Mouse (Mus musculus) yolk sac, embryonic 10.5 days (tissue): Measurements from ENCODE around the gene Rgs19.

Experiments
- DNase-seq: peaks from one replicate; pipeline ENCODE4 v3.0.0-alpha.2; 2017; ENCODE audit warnings: low spot score

Gene Rgs19

DNA sequence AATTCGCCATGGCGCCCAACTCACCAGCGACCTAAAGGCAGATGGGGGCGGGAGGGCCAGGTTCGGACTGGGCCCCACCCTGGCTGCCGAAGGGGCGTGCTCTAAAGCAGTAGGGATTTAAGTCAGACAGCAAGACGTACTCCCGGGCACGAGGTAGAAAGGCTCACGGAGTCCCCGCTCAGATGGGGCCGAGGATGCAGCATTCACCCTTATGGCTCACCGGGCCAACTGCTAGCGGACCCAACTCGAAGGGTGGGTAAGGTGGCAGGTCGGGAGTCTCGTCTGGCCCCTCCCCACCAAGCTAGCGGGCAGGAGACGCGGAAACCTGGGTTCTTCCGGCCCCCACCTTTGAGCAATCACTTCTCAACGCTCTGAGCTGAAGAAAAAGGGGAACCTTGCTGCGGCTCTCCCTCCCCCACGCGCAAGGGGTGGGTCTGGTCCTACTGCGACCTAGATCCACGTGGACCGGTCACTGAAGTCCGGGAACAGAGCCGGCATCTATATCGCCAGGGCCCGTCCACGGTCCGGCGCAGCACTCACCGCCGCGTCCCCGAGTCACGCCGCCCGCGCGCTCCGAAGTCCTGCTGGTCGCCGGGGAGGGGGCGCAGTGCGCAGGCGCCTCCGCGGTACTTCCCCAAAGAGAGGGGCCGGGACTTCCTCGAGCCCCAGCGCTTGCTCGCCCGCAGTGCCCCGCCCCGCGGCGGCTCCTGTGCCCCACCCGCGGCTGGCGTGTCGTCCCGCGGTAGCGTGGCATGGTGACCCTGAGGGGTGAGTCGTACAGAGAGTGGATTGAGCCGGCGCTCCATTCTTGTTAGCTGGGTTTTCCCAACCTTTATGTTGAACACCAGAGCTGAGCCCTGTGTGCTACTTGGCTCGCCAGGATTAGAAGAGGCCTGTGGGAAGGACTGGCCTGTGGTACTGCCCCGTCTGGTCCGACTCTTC lies at the start of gene Rgs19:
TSS of gene Rgs19 (minus strand) at position 639 of the 942 bp plus-strand sequence.
- peak; percentile 77 for DNase-seq

DNA sequence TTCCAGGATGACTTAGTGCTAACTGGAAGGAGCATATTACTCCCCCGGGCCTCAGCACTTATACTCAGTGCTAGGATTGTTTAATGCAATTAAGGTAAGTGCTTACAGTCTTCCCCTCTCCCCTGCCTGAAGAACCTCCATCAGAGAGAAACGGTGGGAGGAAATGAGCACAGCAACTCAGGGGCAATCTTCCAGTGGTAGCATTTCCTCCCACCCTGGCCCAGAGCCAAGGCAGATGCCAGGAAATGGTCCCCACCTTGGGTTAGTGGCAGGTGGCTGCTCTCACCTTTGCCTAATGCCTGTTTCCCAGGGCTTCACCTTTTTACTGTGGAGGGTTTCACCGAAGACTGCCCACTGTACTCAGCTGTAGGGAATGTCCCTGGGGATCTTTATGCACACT lies 36.3 kb upstream of the Rgs19 start:
- DNase-seq, result no peak

GRCm38 (mm10) chr2:181727659-181728262 lies 34.0 kb upstream of the Rgs19 start:
- DNase-seq, result no peak

- no peak for DNase-seq
Observed at GRCm38 (mm10) chr2:181722213-181722612, 28.4 kb upstream of the Rgs19 start.

DNA sequence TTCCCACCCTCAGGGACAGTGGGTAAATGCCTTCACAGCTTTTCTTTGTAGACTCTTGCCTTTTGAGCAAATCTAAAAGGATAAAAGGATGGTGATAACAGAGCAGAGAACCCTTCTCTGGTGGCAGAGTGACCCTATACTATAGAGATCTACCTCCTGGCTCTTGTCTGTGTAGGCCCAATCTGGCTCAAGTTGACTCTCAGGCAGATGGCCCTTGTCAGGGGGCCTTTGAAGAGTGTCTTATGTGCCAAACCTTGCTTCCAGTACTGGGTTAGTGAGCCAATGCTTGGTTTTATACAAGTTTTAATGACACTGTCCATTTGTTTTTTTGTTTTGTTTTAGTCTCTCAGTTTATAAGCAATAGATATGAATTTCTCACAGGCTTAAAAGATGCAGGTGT lies 27.4 kb upstream of the Rgs19 start:
- DNase-seq, result no peak

DNA sequence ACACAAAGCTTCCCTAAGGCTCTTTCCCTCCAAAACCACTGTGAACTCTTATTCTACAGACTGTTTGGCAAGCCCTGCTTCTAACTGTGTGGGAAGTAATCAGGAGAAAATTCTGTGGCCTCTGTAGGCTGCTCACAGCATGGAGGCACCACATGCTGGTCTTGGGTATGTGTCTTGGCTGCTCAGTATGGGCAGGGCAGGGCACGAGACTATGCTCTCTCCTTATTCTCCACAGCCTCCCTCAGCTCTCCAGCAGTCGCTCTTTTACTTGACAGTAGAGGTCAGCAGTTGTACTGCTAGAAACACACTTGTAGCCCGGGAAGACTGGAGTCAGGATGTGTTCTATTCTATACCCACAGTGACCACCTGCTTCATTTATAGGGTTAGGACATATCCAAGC lies 26.3 kb upstream of the Rgs19 start:
- DNase-seq, result no peak

- no peak for DNase-seq
Observed at GRCm38 (mm10) chr2:181716991-181717390, 23.2 kb upstream of the Rgs19 start.

GRCm38 (mm10) chr2:181715382-181715781 lies 21.6 kb upstream of the Rgs19 start:
- no peak for DNase-seq

- DNase-seq, result peak; percentile 13
Observed at GRCm38 (mm10) chr2:181714903-181715326, 21.1 kb upstream of the Rgs19 start, which contains the start of gene Oprl1. Gene Oprl1, plus strand, starts transcription at chr2:181715016.

GRCm38 (mm10) chr2:181713749-181714148 lies 20.0 kb upstream of the Rgs19 start:
- no peak for DNase-seq

- no peak for DNase-seq
Observed at GRCm38 (mm10) chr2:181706668-181707067, 12.9 kb upstream of the Rgs19 start.

DNA sequence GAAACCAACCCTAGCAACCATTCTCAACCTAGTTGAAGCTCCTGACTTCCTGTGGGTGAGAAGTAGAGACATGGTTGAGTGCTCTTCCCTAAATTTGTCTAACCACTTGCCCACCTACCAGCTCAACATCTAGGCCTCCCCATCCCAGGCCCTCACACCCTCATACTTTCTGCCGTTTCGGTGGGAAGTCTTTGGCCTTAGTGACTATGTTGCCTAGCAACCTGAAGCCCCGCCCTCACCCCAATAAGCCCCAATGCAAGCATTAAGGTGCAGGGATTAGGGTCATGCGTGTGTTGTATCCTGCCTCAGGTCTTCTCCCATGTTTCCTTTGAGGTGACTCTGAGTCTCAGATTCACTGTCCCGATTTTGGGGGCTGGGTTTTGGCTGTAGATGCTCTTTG lies 4.5 kb upstream of the Rgs19 start, which contains the start of gene Lkaaear1:
TSS of gene Lkaaear1 (minus strand) at position 202 of the 400 bp plus-strand sequence.
- no peak for DNase-seq

- DNase-seq, result no peak
Observed at GRCm38 (mm10) chr2:181696801-181697420, 3.1 kb upstream of the Rgs19 start.

DNA sequence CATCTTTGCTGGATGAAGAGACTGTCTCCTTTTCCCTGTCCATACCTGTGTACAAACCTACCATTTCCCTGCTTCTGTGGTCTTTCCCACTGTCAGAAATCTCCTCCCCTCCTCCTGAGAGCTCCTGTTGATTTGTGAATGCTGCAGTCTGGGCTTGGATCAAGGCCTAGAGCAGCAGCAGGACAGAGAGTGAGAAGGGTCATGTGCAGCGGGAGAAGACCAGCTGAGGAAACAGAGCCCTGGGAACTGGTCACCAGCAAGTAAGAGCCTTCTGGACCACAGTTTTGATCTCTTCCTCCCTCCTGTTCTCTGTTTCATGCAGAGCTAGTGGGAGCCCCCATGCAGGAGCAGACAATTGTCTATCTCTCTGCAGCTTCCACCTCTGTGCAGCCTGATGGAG lies 2.0 kb upstream of the Rgs19 start:
- no peak for DNase-seq

DNA sequence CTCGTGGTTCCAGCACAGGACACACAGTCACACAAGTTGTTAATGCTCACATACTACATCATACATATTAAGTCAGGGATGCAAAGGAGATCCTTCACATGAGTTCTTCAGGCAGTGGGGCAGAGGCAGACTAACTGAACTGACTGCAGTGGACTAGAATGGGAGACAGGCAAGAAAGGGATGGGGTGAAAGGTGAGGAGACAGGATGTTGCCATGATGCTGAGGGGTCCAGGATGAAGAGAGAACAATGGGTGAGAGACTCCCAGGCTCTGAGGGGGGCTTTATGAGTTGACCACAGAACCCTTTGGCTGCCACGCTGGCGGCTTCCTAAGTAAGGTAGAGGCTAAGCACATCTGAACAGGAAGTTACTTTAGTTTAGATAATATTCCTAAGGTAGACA lies 804 bp upstream of the Rgs19 start:
- DNase-seq, result no peak

- DNase-seq, result no peak
Observed at GRCm38 (mm10) chr2:181692304-181692703, 1.5 kb downstream of the Rgs19 start.

GRCm38 (mm10) chr2:181691571-181691970 lies 2.2 kb downstream of the Rgs19 start:
- no peak for DNase-seq

GRCm38 (mm10) chr2:181691083-181691482 lies 2.7 kb downstream of the Rgs19 start:
- DNase-seq, result no peak

DNA sequence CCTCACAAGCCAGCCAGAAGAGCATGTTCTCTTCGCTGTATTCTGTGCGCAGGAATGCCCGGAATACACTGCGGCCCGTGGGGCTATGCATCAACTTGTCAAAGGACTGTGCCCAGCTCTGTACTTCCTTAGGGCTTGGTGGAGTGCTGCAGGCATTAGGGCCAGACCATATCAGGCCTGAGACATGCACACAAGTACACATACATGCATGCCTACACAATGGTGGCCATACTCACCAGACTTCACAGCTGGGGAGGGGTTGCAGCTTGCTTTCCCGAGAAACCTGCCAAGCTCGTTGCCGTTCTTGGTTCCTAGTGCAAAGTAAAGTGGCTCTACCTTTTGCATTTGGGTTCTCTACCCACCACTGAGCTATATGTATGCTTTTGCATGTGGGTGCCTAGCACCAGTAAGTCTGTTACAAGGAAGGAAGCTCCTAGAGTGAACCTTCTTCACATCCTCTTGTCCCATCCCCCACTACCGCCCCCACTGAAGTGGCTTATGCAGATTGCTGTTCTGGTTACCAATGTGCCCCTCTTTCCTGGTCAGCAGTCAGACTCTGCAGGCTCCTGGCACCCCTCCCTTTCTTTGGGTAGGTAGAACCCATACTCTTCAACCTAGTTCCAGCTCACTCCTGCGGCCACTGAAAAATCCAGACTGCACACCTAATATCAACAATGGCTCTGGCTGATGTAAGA lies 4.2 kb downstream of the Rgs19 start:
- DNase-seq, result no peak

DNA sequence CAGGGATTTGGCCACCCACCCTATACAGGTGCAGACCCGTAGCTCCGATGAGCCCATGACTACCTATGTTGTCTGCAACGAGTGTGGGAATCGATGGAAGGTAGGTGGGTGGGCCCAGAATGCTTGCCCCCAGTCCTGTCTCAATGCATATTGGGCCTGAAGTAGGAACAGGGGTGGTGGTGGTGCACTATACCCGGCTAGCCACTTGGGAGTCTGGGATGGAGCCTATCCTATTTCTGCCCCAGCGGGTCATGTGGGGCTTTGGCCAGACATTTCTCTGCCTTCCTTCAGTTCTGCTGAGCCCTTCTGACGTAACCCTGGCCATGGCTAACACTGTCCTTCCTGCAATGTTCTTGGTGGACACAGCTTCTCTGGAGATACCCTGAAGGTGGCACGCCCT lies 6.2 kb downstream of the Rgs19 start:
- no peak for DNase-seq

- DNase-seq, result no peak
Observed at GRCm38 (mm10) chr2:181685686-181686085, 8.1 kb downstream of the Rgs19 start.

DNA sequence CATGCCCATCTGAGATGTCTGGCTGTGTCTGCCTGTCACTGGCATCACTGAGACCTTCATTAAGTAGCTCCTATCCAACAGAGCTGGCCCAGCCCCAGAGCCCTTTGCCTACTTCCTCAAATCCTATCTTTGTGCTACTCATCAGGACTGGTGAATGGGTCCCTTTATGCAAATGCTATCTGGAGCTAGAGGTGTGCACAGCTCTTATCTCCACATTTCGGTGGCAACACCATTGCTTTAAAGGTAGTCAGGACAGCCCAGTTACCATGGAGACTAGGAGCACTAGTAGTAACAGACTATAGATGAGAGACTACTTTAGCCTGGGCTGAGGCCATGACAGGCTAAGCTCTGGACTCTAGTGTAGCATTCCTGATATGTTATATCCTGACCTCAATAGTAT lies 9.1 kb downstream of the Rgs19 start:
- DNase-seq, result no peak
